Comparison of ENCODE assay signal across 10 mouse cellular contexts in genomic region chr6:88812886-88813285, GRCm38 (mm10). TPM values are rescaled to one million over a fixed set of nuclear protein-coding genes. Genes with fewer than 3 reads are reported as not detected.
DNase-seq lines count a peak whose midpoint lies in the region; ATAC-seq and TF ChIP-seq lines count a peak whose summit lies in the region.
"Had no signal": no experiment of that assay in that cellular context is flagged by ENCODE, and none has a peak within 500 bp of the region (broad histone marks: within the 10 kb centered on the region; RNA-seq: fewer than 3 reads in every experiment).

No protein-coding gene starts in this region.

- TF ChIP-seq RAD21 in CH12.LX (IDR thresholded peaks at IDR 0.05; ENCODE audit: low read depth, low read length) = peak; percentile 72

- H3K9me3 ChIP-seq in CH12.LX (replicated peaks; ENCODE audit: low read length) = no peaks in the 10 kb centered on the region
- H3K9me3 ChIP-seq: limb, embryonic 13.5 days had no signal

- no peaks in the 10 kb centered on the region for H3K79me2 ChIP-seq in CH12.LX (replicated peaks; ENCODE audit: control insufficient read depth, extremely low read depth, insufficient read depth, poor library complexity, severe bottlenecking)

- ATAC-seq in megakaryocyte, adult 5-6 weeks (ENCODE audit: poor library complexity, severe bottlenecking) = peak; percentile 80

- peaks cover 69 to 95% of the 10 kb centered on the region in 2 experiments for H3K36me3 ChIP-seq in CH12.LX (replicated peaks in 1 of 2; ENCODE audit: control insufficient read depth in 1 of 2, insufficient read depth in 1 of 2, low read length in 1 of 2)
- H3K36me3 ChIP-seq: limb, embryonic 13.5 days had no signal

- no peak overlapping the region for H3K9ac ChIP-seq in CH12.LX (ENCODE audit: insufficient read depth, low read depth)
- H3K9ac ChIP-seq: limb, embryonic 13.5 days had no signal

- no peak for TF ChIP-seq EP300 in CH12.LX (IDR thresholded peaks at IDR 0.05; ENCODE audit: low read length)

- H3K4me3 ChIP-seq in CH12.LX (replicated peaks in 1 of 3; ENCODE audit: low read depth in 2 of 3, low read length in 2 of 3, poor library complexity in 1 of 3) = no peak overlapping the region
- H3K4me3 ChIP-seq in brown adipose tissue, adult 24 weeks (ENCODE audit: insufficient read depth, low read depth, low read length) = no peak overlapping the region
- H3K4me3 ChIP-seq: erythroblast, embryonic 14.5 days; limb, embryonic 13.5 days had no signal

- H3K4me1 ChIP-seq in CH12.LX (ENCODE audit: control insufficient read depth in 1 of 2, insufficient read depth in 2 of 2) = peaks cover 37 to 89% of the 10 kb centered on the region in 2 experiments
- peaks cover 35% of the 10 kb centered on the region for H3K4me1 ChIP-seq in brown adipose tissue, adult 24 weeks (ENCODE audit: control insufficient read depth, insufficient read depth, insufficient read length, low read length)

- peak; percentile 78 for TF ChIP-seq CTCF in CH12.LX (conservative IDR thresholded peaks at IDR 0.05 in 1 of 2, IDR thresholded peaks at IDR 0.05 in 1 of 2; ENCODE audit: low read depth in 2 of 2, low read length in 2 of 2)

- no peak overlapping the region for H3K4me2 ChIP-seq in CH12.LX (ENCODE audit: insufficient read depth, low read depth, poor library complexity, severe bottlenecking)
- H3K4me2 ChIP-seq: limb, embryonic 13.5 days had no signal

- TF ChIP-seq POLR2A in CH12.LX (IDR thresholded peaks at IDR 0.05; ENCODE audit: low read depth, low read length) = no peak

- dilution Hi-C loops in CH12.LX (cut with MboI; ENCODE audit: extremely low pct_ligation_motif_present, extremely low pct_unique_long_range_greater_than_20kb, low sequenced_read_pairs) = no loop called here

- H3K27ac ChIP-seq in CH12.LX (ENCODE audit: insufficient read depth, low read depth) = peak overlapping the region; percentile 8; the same call in 1 of the 2 replicates
- H3K27ac ChIP-seq in brown adipose tissue, adult 24 weeks (replicated peaks; ENCODE audit: low read depth, low read length) = peak overlapping the region; percentile 87
- H3K27ac ChIP-seq: limb, embryonic 13.5 days had no signal

- H3K27me3 ChIP-seq in CH12.LX (replicated peaks) = no peaks in the 10 kb centered on the region
- H3K27me3 ChIP-seq: limb, embryonic 13.5 days had no signal

- peak; percentile 53 for DNase-seq in kidney, adult 18-20 months
- no peak for DNase-seq in kidney, adult 11 months
- DNase-seq in CH12.LX (ENCODE audit: extremely low read depth) = peak; percentile 84
- DNase-seq in kidney, adult 8-10 months = peak; percentile 30 to 55
- no peak for DNase-seq in urinary bladder, postnatal 14 days (ENCODE audit: low spot score)
- DNase-seq in ovary, postnatal 10 days (ENCODE audit: low spot score) = no peak

- in situ Hi-C loops in CH12.LX (cut with MboI; ENCODE audit: low pct_ligation_motif_present, low pct_unique_long_range_greater_than_20kb, low sequenced_read_pairs) = no loop called here

TF ChIP-seq in CH12.LX, 34 proteins besides CTCF, POLR2A, EP300 and RAD21:
- TF ChIP-seq SMC3 (IDR thresholded peaks at IDR 0.05; ENCODE audit: low read depth, low read length) = peak; percentile 52
- no peak for TF ChIP-seq ELF1 (IDR thresholded peaks at IDR 0.05; ENCODE audit: low read depth, low read length)
- TF ChIP-seq HCFC1 (IDR thresholded peaks at IDR 0.05; ENCODE audit: low read depth, low read length) = no peak

RNA-seq across cellular contexts. Expression of gene Abtb1, which starts 28.9 kb away (rescaled TPM):
- total RNA-seq in CH12.LX (2012; rRNA removed) (11.2 and 18.4 TPM in 2 replicates), CH12.LX (2014; rRNA removed) (13.0 and 14.9 TPM in 2 replicates)
- polyA plus RNA-seq in CH12.LX (2012; ENCODE audit: insufficient read length, low read depth) = 17.8 and 20.8 TPM in 2 replicates
- 8.6 and 12.6 TPM in 2 replicates for polyA plus RNA-seq in brown adipose tissue, adult 24 weeks (2012; ENCODE audit: insufficient read depth, insufficient read length, missing spikeins)
- total RNA-seq in megakaryocyte, adult 5-6 weeks (2015) = 22.8 TPM in 2 replicates
- 104 TPM in 2 replicates for total RNA-seq in megakaryocyte, adult 5-6 weeks (2017)

Comparison
In these comparisons a context has a peak if more than half of its experiments do, and no peak if none do; other contexts are left out.
1. DNase-seq: peak in kidney, adult 18-20 months (single experiment), CH12.LX (single experiment) and kidney, adult 8-10 months (2 of 2); none in kidney, adult 11 months (single experiment), urinary bladder, postnatal 14 days (single experiment) and ovary, postnatal 10 days (single experiment).